20 mouse cellular contexts compared by ENCODE assay signal in genomic region chr10:112444640-112445039, GRCm38 (mm10).
A peak's percentile ranks its signal among the peaks of the same experiment; 100 is the strongest.
DNase-seq lines count a peak whose midpoint lies in the region; TF ChIP-seq lines count a peak whose summit lies in the region.
"Had no signal": no experiment of that assay in that cellular context is flagged by ENCODE, and none has a peak within 500 bp of the region (broad histone marks: within the 10 kb centered on the region; RNA-seq: fewer than 3 reads in every experiment).

No protein-coding gene starts in this region.

- H3K27ac ChIP-seq in CH12.LX (ENCODE audit: insufficient read depth, low read depth): no peak overlapping the region
- H3K27ac ChIP-seq: embryonic facial prominence, embryonic 10.5 days; embryonic facial prominence, embryonic 12.5 days; forebrain, embryonic 13.5 days; forebrain, embryonic 15.5 days had no signal

- dilution Hi-C loops in CH12.LX (cut with MboI; ENCODE audit: extremely low pct_ligation_motif_present, extremely low pct_unique_long_range_greater_than_20kb, low sequenced_read_pairs): no loop called here

- in situ Hi-C loops in CH12.LX (cut with MboI; ENCODE audit: low pct_ligation_motif_present, low pct_unique_long_range_greater_than_20kb, low sequenced_read_pairs): no loop called here

- no peak for TF ChIP-seq CTCF in CH12.LX (conservative IDR thresholded peaks at IDR 0.05 in 1 of 2, IDR thresholded peaks at IDR 0.05 in 1 of 2; ENCODE audit: low read depth in 2 of 2, low read length in 2 of 2)

- H3K27me3 ChIP-seq in CH12.LX (replicated peaks): no peaks in the 10 kb centered on the region
- H3K27me3 ChIP-seq: embryonic facial prominence, embryonic 12.5 days; forebrain, embryonic 13.5 days; forebrain, embryonic 15.5 days; Patski had no signal

- no peaks in the 10 kb centered on the region for H3K36me3 ChIP-seq in CH12.LX (replicated peaks in 1 of 2; ENCODE audit: control insufficient read depth in 1 of 2, insufficient read depth in 1 of 2, low read length in 1 of 2)
- H3K36me3 ChIP-seq: embryonic facial prominence, embryonic 10.5 days; embryonic facial prominence, embryonic 12.5 days; forebrain, embryonic 15.5 days had no signal

- TF ChIP-seq POLR2A in CH12.LX (IDR thresholded peaks at IDR 0.05; ENCODE audit: low read depth, low read length): no peak

- no peak overlapping the region for H3K4me3 ChIP-seq in CH12.LX (replicated peaks in 1 of 3; ENCODE audit: low read depth in 2 of 3, low read length in 2 of 3, poor library complexity in 1 of 3)
- H3K4me3 ChIP-seq: embryonic facial prominence, embryonic 10.5 days; embryonic facial prominence, embryonic 12.5 days; forebrain, embryonic 13.5 days; forebrain, embryonic 15.5 days had no signal

- no peak for TF ChIP-seq RAD21 in CH12.LX (IDR thresholded peaks at IDR 0.05; ENCODE audit: low read depth, low read length)

- H3K9ac ChIP-seq in CH12.LX (ENCODE audit: insufficient read depth, low read depth): no peak overlapping the region
- H3K9ac ChIP-seq: embryonic facial prominence, embryonic 12.5 days; forebrain, embryonic 13.5 days; forebrain, embryonic 15.5 days; forebrain, postnatal 0 days had no signal

- no peak overlapping the region for H3K4me2 ChIP-seq in CH12.LX (ENCODE audit: insufficient read depth, low read depth, poor library complexity, severe bottlenecking)
- H3K4me2 ChIP-seq: embryonic facial prominence, embryonic 12.5 days; forebrain, embryonic 13.5 days; forebrain, embryonic 15.5 days had no signal

- H3K79me2 ChIP-seq in CH12.LX (replicated peaks; ENCODE audit: control insufficient read depth, extremely low read depth, insufficient read depth, poor library complexity, severe bottlenecking): no peaks in the 10 kb centered on the region

- DNase-seq in CH12.LX (ENCODE audit: extremely low read depth): no peak
- DNase-seq in mesoderm, embryonic 11.5 days (ENCODE audit: low read depth, low spot score): peak; percentile 4
- no peak for DNase-seq in ovary, postnatal 14 days (ENCODE audit: low spot score)
- no peak for DNase-seq in heart, adult 9 months (ENCODE audit: low spot score in 2 of 2)
- no peak for DNase-seq in thymus, postnatal 36 days
- DNase-seq: adrenal gland, adult 8-10 months; adrenal gland, postnatal 14 days; adrenal gland, postnatal 36 days; B cell, adult 2 months; cerebellum, adult 11-12 months; cerebellum, adult 2 months; cerebellum, adult 9-10 months; cerebellum, postnatal 10 days; cerebellum, postnatal 25 days; forebrain, postnatal 0 days had no signal

- no peaks in the 10 kb centered on the region for H3K9me3 ChIP-seq in CH12.LX (replicated peaks; ENCODE audit: low read length)
- H3K9me3 ChIP-seq: embryonic facial prominence, embryonic 10.5 days; embryonic facial prominence, embryonic 12.5 days; forebrain, embryonic 13.5 days; forebrain, embryonic 15.5 days had no signal

- TF ChIP-seq EP300 in CH12.LX (IDR thresholded peaks at IDR 0.05; ENCODE audit: low read length): no peak

- peaks cover 0 to 6% of the 10 kb centered on the region in 2 experiments; a peak in 1 of 4 replicates for H3K4me1 ChIP-seq in CH12.LX (ENCODE audit: control insufficient read depth in 1 of 2, insufficient read depth in 2 of 2)
- H3K4me1 ChIP-seq: embryonic facial prominence, embryonic 10.5 days; embryonic facial prominence, embryonic 12.5 days; forebrain, embryonic 13.5 days; forebrain, embryonic 15.5 days had no signal

TF ChIP-seq in CH12.LX, 34 proteins besides CTCF, POLR2A, EP300 and RAD21:
- TF ChIP-seq BHLHE40 (IDR thresholded peaks at IDR 0.05; ENCODE audit: low read depth, low read length) (peak; percentile 71), ZKSCAN1 (IDR thresholded peaks at IDR 0.05; ENCODE audit: borderline replicate concordance, low read depth, low read length) (no peak)
TF ChIP-seq in CH12.LX: peak in this region for 1.
